13 mouse cellular contexts compared by ENCODE assay signal in genomic region chr1:172001665-172002064, GRCm38 (mm10). TPM values are rescaled to one million over a fixed set of nuclear protein-coding genes. Genes with fewer than 3 reads are reported as not detected.
DNase-seq lines count a peak whose midpoint lies in the region; ATAC-seq and TF ChIP-seq lines count a peak whose summit lies in the region.
"Had no signal": no experiment of that assay in that cellular context is flagged by ENCODE, and none has a peak within 500 bp of the region (broad histone marks: within the 10 kb centered on the region; RNA-seq: fewer than 3 reads in every experiment).

No protein-coding gene starts in this region.

- DNase-seq in frontal cortex, adult 2 months (ENCODE audit: extremely low spot score in 1 of 2, low spot score in 1 of 2), result no peak
- DNase-seq in stomach, postnatal 0 days (ENCODE audit: low spot score), result no peak
- no peak for DNase-seq in left cerebral cortex, adult 18-20 months (ENCODE audit: low spot score in 2 of 2)
- DNase-seq: kidney, adult 11 months; layer of hippocampus, adult 9-11 months had no signal

- peak; percentile 20; the same call in 1 of the 2 replicates for ATAC-seq in frontal cortex, adult (ENCODE audit: low TSS enrichment)
- 0 out of 2 replicates have a peak, but pooled peaks have one; percentile 34 for ATAC-seq in stomach, embryonic 16.5 days (ENCODE audit: insufficient read depth, low FRiP score)
- ATAC-seq in stomach, postnatal 0 days (ENCODE audit: low FRiP score, low TSS enrichment), result no peak
- peak; percentile 57; the same call in 1 of the 2 replicates for ATAC-seq in hindbrain, embryonic 15.5 days (ENCODE audit: low FRiP score, low read depth)
- ATAC-seq in neural tube, embryonic 14.5 days (ENCODE audit: low read depth), result peak; percentile 36
- ATAC-seq in CD4-positive, CD25-positive, alpha-beta regulatory T cell, adult 4 months, result no peak
- ATAC-seq: lung, postnatal 0 days had no signal

- H3K9me3 ChIP-seq in stomach, embryonic 16.5 days (replicated peaks; ENCODE audit: control insufficient read depth, low read length), result no peaks in the 10 kb centered on the region
- no peaks in the 10 kb centered on the region for H3K9me3 ChIP-seq in stomach, postnatal 0 days (ENCODE audit: control insufficient read depth, low read length)
- H3K9me3 ChIP-seq in hindbrain, embryonic 15.5 days, result no peaks in the 10 kb centered on the region
- H3K9me3 ChIP-seq in neural tube, embryonic 14.5 days (ENCODE audit: control insufficient read depth, low read length), result no peaks in the 10 kb centered on the region
- H3K9me3 ChIP-seq: heart, embryonic 10.5 days; limb, embryonic 13.5 days had no signal

- peaks cover 5% of the 10 kb centered on the region; the same call in 1 of the 2 replicates for H3K36me3 ChIP-seq in stomach, embryonic 16.5 days (ENCODE audit: control insufficient read depth, insufficient read depth, low read length)
- peaks cover 4% of the 10 kb centered on the region; the same call in 1 of the 2 replicates for H3K36me3 ChIP-seq in stomach, postnatal 0 days (ENCODE audit: control insufficient read depth, insufficient read depth, low read length)
- peaks cover 40% of the 10 kb centered on the region for H3K36me3 ChIP-seq in hindbrain, embryonic 15.5 days
- peaks cover 37% of the 10 kb centered on the region for H3K36me3 ChIP-seq in neural tube, embryonic 14.5 days (ENCODE audit: control insufficient read depth, insufficient read depth, low read length)

- no peak for TF ChIP-seq CTCF in stomach, postnatal 0 days (IDR thresholded peaks at IDR 0.05; ENCODE audit: low read depth)

- no peak overlapping the region for H3K9ac ChIP-seq in stomach, embryonic 16.5 days (ENCODE audit: low read length)
- H3K9ac ChIP-seq in stomach, postnatal 0 days (ENCODE audit: low read length), result no peak overlapping the region
- no peak overlapping the region for H3K9ac ChIP-seq in hindbrain, embryonic 15.5 days
- no peak overlapping the region for H3K9ac ChIP-seq in neural tube, embryonic 14.5 days (replicated peaks; ENCODE audit: low read depth, low read length)
- H3K9ac ChIP-seq: limb, embryonic 13.5 days had no signal

- TF ChIP-seq EP300 in stomach, postnatal 0 days (optimal IDR thresholded peaks at IDR 0.05), result no peak

- no peak overlapping the region for H3K27ac ChIP-seq in stomach, embryonic 16.5 days (ENCODE audit: low read length)
- no peak overlapping the region for H3K27ac ChIP-seq in stomach, postnatal 0 days (replicated peaks)
- H3K27ac ChIP-seq in hindbrain, embryonic 15.5 days (replicated peaks), result peak overlapping the region; percentile 47
- peak overlapping the region; percentile 58; the same call in 1 of the 2 replicates for H3K27ac ChIP-seq in neural tube, embryonic 14.5 days (ENCODE audit: low read depth, low read length)
- H3K27ac ChIP-seq: heart, embryonic 10.5 days; limb, embryonic 13.5 days had no signal

- H3K27me3 ChIP-seq in stomach, embryonic 16.5 days (ENCODE audit: control insufficient read depth, insufficient read depth, low read length), result no peaks in the 10 kb centered on the region
- no peaks in the 10 kb centered on the region for H3K27me3 ChIP-seq in stomach, postnatal 0 days (ENCODE audit: control insufficient read depth, insufficient read depth, low read length)
- H3K27me3 ChIP-seq in hindbrain, embryonic 15.5 days, result no peaks in the 10 kb centered on the region
- H3K27me3 ChIP-seq in neural tube, embryonic 14.5 days (ENCODE audit: control insufficient read depth, insufficient read depth, low read length), result no peaks in the 10 kb centered on the region
- H3K27me3 ChIP-seq: limb, embryonic 13.5 days had no signal

- H3K4me3 ChIP-seq in stomach, embryonic 16.5 days (replicated peaks; ENCODE audit: low read length), result no peak overlapping the region
- no peak overlapping the region for H3K4me3 ChIP-seq in stomach, postnatal 0 days (ENCODE audit: low read depth, low read length)
- no peak overlapping the region for H3K4me3 ChIP-seq in hindbrain, embryonic 15.5 days
- H3K4me3 ChIP-seq in neural tube, embryonic 14.5 days (ENCODE audit: low read depth, low read length), result no peak overlapping the region
- H3K4me3 ChIP-seq: heart, embryonic 10.5 days; limb, embryonic 13.5 days had no signal

- H3K4me2 ChIP-seq in stomach, embryonic 16.5 days (ENCODE audit: low read depth, low read length), result no peak overlapping the region
- no peak overlapping the region for H3K4me2 ChIP-seq in stomach, postnatal 0 days (replicated peaks; ENCODE audit: low read depth)
- no peak overlapping the region for H3K4me2 ChIP-seq in hindbrain, embryonic 15.5 days
- no peak overlapping the region for H3K4me2 ChIP-seq in neural tube, embryonic 14.5 days (ENCODE audit: low read depth, low read length)
- H3K4me2 ChIP-seq: limb, embryonic 13.5 days had no signal

- no peaks in the 10 kb centered on the region for H3K4me1 ChIP-seq in stomach, embryonic 16.5 days (ENCODE audit: control insufficient read depth, insufficient read depth, low read length)
- H3K4me1 ChIP-seq in stomach, postnatal 0 days (replicated peaks; ENCODE audit: control insufficient read depth, insufficient read depth), result no peaks in the 10 kb centered on the region
- H3K4me1 ChIP-seq in hindbrain, embryonic 15.5 days (replicated peaks), result peaks cover 9% of the 10 kb centered on the region; the same call in 1 of the 2 replicates
- H3K4me1 ChIP-seq in neural tube, embryonic 14.5 days (ENCODE audit: control insufficient read depth, insufficient read depth, low read length), result peaks cover 4% of the 10 kb centered on the region; the same call in 1 of the 2 replicates
- H3K4me1 ChIP-seq: heart, embryonic 10.5 days; limb, embryonic 13.5 days had no signal

- 73% methylated on average over 12 of the region's 12 CpGs for WGBS in stomach, embryonic 16.5 days
- WGBS in stomach, postnatal 0 days, result 76% methylated on average over 12 of the region's 12 CpGs
- WGBS in hindbrain, embryonic 15.5 days, result 48% methylated on average over 12 of the region's 12 CpGs
- WGBS in neural tube, embryonic 14.5 days, result 45% methylated on average over 12 of the region's 12 CpGs

RNA-seq across cellular contexts. Expression of gene Vangl2, which starts 26.6 kb away (rescaled TPM):
- 11.5 and 13.4 TPM in 2 replicates for polyA plus RNA-seq in frontal cortex, adult 2 months (2012; rRNA removed)
- polyA plus RNA-seq in stomach, embryonic 16.5 days (2015; fragmentation: Nextera tagmentation; extraction: Ambion mirVana), result 9.7 and 10.6 TPM in 2 replicates
- 5.2 and 5.4 TPM in 2 replicates for polyA plus RNA-seq in stomach, postnatal 0 days (2015; fragmentation: Nextera tagmentation; extraction: Ambion mirVana)
- polyA plus RNA-seq in hindbrain, embryonic 15.5 days (2015; fragmentation: Nextera tagmentation; extraction: Ambion mirVana), result 41.1 and 48.9 TPM in 2 replicates
- polyA plus RNA-seq in neural tube, embryonic 14.5 days (2014; fragmentation: Nextera tagmentation; extraction: Ambion mirVana), result 50.9 and 52.2 TPM in 2 replicates
- polyA plus RNA-seq in CD4-positive, CD25-positive, alpha-beta regulatory T cell, adult 4 months (2017; shearing (Covaris generic)), result 1 to 10 TPM in 1 of 2 experiments, under 1 TPM in 1; 0.67 to 1.2 TPM
- 10 to 100 TPM; 10.2 to 13.7 TPM for total RNA-seq in left cerebral cortex, adult 18-20 months (2021)

RNA-seq across cellular contexts. Expression of gene Nhlh1, which starts 55.7 kb away (rescaled TPM):
- polyA plus RNA-seq in frontal cortex, adult 2 months (2012; rRNA removed), result 0.30 and 0.50 TPM in 2 replicates
- polyA plus RNA-seq in stomach, embryonic 16.5 days (2015; fragmentation: Nextera tagmentation; extraction: Ambion mirVana), result not detected in 2 replicates
- not detected in 2 replicates for polyA plus RNA-seq in stomach, postnatal 0 days (2015; fragmentation: Nextera tagmentation; extraction: Ambion mirVana)
- 3.6 and 4.8 TPM in 2 replicates for polyA plus RNA-seq in hindbrain, embryonic 15.5 days (2015; fragmentation: Nextera tagmentation; extraction: Ambion mirVana)
- 3.3 and 3.6 TPM in 2 replicates for polyA plus RNA-seq in neural tube, embryonic 14.5 days (2014; fragmentation: Nextera tagmentation; extraction: Ambion mirVana)
- polyA plus RNA-seq in CD4-positive, CD25-positive, alpha-beta regulatory T cell, adult 4 months (2017; shearing (Covaris generic)), result not detected
- total RNA-seq in left cerebral cortex, adult 18-20 months (2021), result under 1 TPM; 0.28 to 0.40 TPM
- polyA plus RNA-seq: limb, embryonic 13.5 days; lung, postnatal 0 days had no signal

Comparison
In these comparisons a context has a peak if more than half of its experiments do, and no peak if none do; other contexts are left out.
1. ATAC-seq: peak in frontal cortex, adult (single experiment), stomach, embryonic 16.5 days (single experiment), hindbrain, embryonic 15.5 days (single experiment) and neural tube, embryonic 14.5 days (single experiment); none in stomach, postnatal 0 days (single experiment) and CD4-positive, CD25-positive, alpha-beta regulatory T cell, adult 4 months (single experiment).
2. H3K27ac ChIP-seq: peak in hindbrain, embryonic 15.5 days (single experiment) and neural tube, embryonic 14.5 days (single experiment); none in stomach, embryonic 16.5 days (single experiment) and stomach, postnatal 0 days (single experiment).